14 mouse cellular contexts compared by ENCODE assay signal in genomic region chr12:69280915-69281314, GRCm38 (mm10).
"Had no signal": no experiment of that assay in that cellular context is flagged by ENCODE, and none has a peak within 500 bp of the region (broad histone marks: within the 10 kb centered on the region; RNA-seq: fewer than 3 reads in every experiment).

No protein-coding gene starts in this region.

- H3K4me1 ChIP-seq: neural tube, embryonic 15.5 days; stomach, embryonic 15.5 days had no signal

- H3K4me3 ChIP-seq: neural tube, embryonic 15.5 days; stomach, embryonic 15.5 days had no signal

- DNase-seq: retina, postnatal 1 day; right cerebral cortex, adult 18-20 months; right cerebral cortex, postnatal 14 days; right cerebral cortex, postnatal 25 days; right cerebral cortex, postnatal 4 days; spleen, adult 18-20 months; thymus, adult 18-20 months; thymus, adult 2 months; thymus, postnatal 14 days; thymus, postnatal 25 days; thymus, postnatal 36 days; thymus, postnatal 4 days had no signal

- H3K27ac ChIP-seq: neural tube, embryonic 15.5 days; stomach, embryonic 15.5 days had no signal

- H3K9ac ChIP-seq: neural tube, embryonic 15.5 days; stomach, embryonic 15.5 days had no signal

- H3K9me3 ChIP-seq: neural tube, embryonic 15.5 days; stomach, embryonic 15.5 days had no signal

- H3K36me3 ChIP-seq: neural tube, embryonic 15.5 days; stomach, embryonic 15.5 days had no signal
